Mouse (Mus musculus) testis, adult 2 months (tissue): ENCODE results near the gene Atp6v1b1. TPM values are rescaled to one million over a fixed set of nuclear protein-coding genes. Genes with fewer than 3 reads are reported as not detected.

ENCODE experiments used
- H3K27ac ChIP-seq: fragments of 200-500 bp; 2 replicates; pipeline ENCODE4 v1.5.1; 2012; ENCODE audit warnings: low read depth, low read length; ENCODE audit not compliant: control insufficient read depth, insufficient read depth
- H3K27me3 ChIP-seq: fragments of 200-500 bp; 2 replicates; pipeline ENCODE4 v1.6.1; 2012; ENCODE audit warnings: mild to moderate bottlenecking, low read length, moderate library complexity; ENCODE audit not compliant: control insufficient read depth, insufficient read depth
- H3K36me3 ChIP-seq: fragments of 200-500 bp; 2 replicates; pipeline ENCODE4 v1.6.1; 2012; ENCODE audit warnings: mild to moderate bottlenecking, low read length; ENCODE audit not compliant: control insufficient read depth, insufficient read depth
- H3K4me1 ChIP-seq: fragments of 200-500 bp; 2 replicates; pipeline ENCODE4 v1.6.1; 2012; ENCODE audit warnings: low read length; ENCODE audit not compliant: control insufficient read depth, insufficient read depth
- H3K4me3 ChIP-seq: fragments of 200-500 bp; 2 replicates; pipeline ENCODE4 v1.5.1; 2012; ENCODE audit warnings: low read depth, mild to moderate bottlenecking, low read length, moderate library complexity, mixed read lengths; ENCODE audit not compliant: control insufficient read depth
- CTCF ChIP-seq: fragments of 200-500 bp; IDR thresholded peaks from 2 replicates; pipeline ENCODE4 v1.5.1; 2012; ENCODE audit warnings: low read depth, mild to moderate bottlenecking, inconsistent platforms, low read length, moderate library complexity; ENCODE audit not compliant: control insufficient read depth, insufficient read depth, insufficient replicate concordance
- POLR2A ChIP-seq: fragments of 200-500 bp; IDR thresholded peaks from 2 replicates; pipeline ENCODE4 v1.6.1; 2012; ENCODE audit warnings: low read depth, mild to moderate bottlenecking, inconsistent platforms, low read length, moderate library complexity; ENCODE audit not compliant: control insufficient read depth
- polyA plus RNA-seq: library from polyadenylated mRNA; depleted of rRNA; stranded (reverse); fragments of >200 nt; gene quantifications from 2 replicates; pipeline ENCODE4 v1.2.3, GENCODE M21; 2012

The Atp6v1b1 gene
- polyA plus RNA-seq, 1 experiment = 17.2 TPM

DNA sequence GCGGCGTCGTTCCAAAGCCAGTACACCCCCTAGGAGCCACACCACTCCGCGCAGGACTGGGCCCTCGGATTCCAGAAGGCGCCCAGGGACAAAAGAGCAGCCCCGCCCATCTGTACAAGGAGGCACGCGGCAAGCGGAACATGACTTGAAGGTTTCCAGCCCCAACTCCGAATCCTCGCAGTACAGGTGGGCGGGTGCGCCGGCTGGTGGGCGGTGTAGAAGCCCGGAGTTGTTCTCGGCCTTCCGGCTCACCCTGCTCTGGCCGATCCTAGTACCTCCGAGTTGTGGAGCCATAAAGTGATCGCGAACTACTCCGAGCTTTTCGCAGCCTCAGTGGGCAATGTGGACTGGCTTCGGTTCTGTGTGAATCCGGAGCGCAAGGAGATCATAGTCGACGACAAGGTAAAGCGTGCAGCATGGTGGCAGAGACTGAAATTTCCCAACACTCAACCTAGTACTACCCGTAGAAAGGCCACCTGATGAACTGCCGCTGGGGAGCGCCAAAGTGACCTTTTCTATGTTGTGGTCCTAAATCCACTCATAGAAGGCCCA is 20.2 kb downstream of the Atp6v1b1 start:
- H3K27me3 ChIP-seq = no peaks in the 10 kb centered on the region

DNA sequence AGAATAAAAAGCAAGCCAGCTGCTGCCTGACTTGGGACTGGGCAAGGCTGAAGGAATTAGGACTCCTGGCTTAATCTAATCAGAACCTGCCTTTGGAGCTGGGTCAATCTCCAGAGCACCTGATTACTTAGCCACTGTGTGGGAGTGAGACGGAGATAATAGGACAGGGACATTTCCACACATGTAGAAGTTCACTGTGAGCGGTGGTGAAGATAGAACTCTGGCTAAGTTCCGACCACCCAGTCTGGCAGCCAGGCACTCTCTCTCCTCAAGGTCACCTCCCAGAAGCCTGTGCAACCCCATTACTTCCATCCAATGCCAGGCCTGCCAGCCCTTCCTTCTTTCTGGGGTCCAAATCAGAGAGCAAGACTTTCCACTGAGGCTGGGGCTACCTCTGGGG is 24.2 kb downstream of the Atp6v1b1 start:
- H3K27ac ChIP-seq = no peak overlapping the region
- H3K27me3 ChIP-seq = no peaks in the 10 kb centered on the region
- H3K4me3 ChIP-seq = no peak overlapping the region
- H3K4me1 ChIP-seq = peaks cover 23% of the 10 kb centered on the region
- no peaks in the 10 kb centered on the region; the same call in 1 of the 2 replicates for H3K36me3 ChIP-seq
- TF ChIP-seq POLR2A = no peak
- TF ChIP-seq CTCF = no peak

More for the DNA sequence above, 20.2 kb downstream of the Atp6v1b1 start:
- Histone ChIP-seq H3K4me3 (peak overlapping the region; percentile 88), H3K36me3 (no peaks in the 10 kb centered on the region; the same call in 1 of the 2 replicates), H3K27ac (peak overlapping the region; percentile 83), H3K4me1 (peaks cover 27% of the 10 kb centered on the region)
- TF ChIP-seq CTCF = no peak
- no peak for TF ChIP-seq POLR2A

DNA sequence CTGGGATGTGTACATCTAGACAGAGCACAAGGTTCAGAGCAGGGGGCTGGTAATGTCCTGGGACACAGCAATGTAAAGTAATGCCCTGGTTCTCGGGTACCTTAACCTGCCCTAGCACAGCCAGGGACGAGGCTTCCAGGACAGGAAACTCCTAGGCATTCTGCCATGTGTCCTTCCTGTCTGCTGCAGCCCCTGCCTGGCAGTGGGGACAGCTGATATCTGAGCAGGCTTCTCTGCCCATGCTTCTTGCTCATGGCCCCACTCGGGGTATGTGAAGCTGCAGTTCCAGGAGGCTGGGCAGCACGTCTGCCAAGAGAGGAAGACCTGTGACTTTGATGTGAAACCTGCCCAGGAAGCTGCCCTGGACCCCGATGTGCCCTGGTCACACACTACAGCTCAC is 25.7 kb downstream of the Atp6v1b1 start:
- H3K4me3 ChIP-seq = no peak overlapping the region
- no peak overlapping the region for H3K27ac ChIP-seq
- TF ChIP-seq POLR2A (no peak), CTCF (no peak)
- peaks cover 1% of the 10 kb centered on the region for H3K36me3 ChIP-seq
- H3K4me1 ChIP-seq = peaks cover 11% of the 10 kb centered on the region
- no peaks in the 10 kb centered on the region for H3K27me3 ChIP-seq

GRCm38 (mm10) chr6:83774126-83774525 is 31.3 kb downstream of the Atp6v1b1 start:
- TF ChIP-seq CTCF (no peak), POLR2A (no peak)
- Histone ChIP-seq H3K27ac (no peak overlapping the region), H3K4me1 (peaks cover 6% of the 10 kb centered on the region), H3K36me3 (peaks cover 1% of the 10 kb centered on the region), H3K4me3 (peak overlapping the region; percentile 90), H3K27me3 (no peaks in the 10 kb centered on the region)

DNA sequence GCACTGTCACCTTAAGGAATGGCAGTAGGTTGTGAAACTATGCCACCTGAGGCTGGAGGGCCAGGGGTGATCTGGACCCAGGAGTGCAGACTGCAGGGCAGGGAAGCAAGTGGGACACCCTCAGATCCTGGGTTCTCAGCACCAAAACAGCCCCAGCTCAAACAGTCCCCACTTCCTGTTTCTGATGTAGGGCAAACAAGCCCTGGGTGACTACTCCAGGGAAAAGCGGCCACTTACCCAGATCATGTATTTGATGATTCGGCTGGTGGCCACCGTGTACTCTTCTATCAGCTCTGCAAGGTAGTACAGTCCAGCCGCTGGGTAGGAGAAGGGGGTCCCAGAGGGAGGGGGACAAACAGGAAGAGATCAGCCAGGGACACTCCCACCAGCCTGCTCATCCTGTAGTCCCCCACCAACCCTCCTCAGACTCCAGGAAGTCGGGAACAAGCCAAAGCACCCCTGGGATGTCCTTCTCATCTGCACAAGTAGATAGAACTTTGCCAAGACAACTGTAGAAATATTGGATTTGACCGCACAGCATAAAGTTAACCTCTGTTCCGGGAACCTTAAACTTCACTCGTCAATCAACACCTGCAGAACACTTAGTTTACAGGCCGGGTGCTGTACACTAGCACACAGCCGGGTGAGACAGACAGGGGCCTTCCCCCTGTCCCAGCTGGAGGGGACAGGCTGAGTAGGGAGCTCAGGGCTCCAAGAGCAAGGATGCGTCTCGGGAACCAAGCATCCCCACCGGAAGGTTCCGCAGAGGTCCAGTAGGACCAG is 32.2 kb downstream of the Atp6v1b1 start:
- TF ChIP-seq CTCF (no peak), POLR2A (no peak)
- Histone ChIP-seq H3K4me3 (peak overlapping the region; percentile 90), H3K4me1 (peaks cover 6% of the 10 kb centered on the region), H3K27me3 (no peaks in the 10 kb centered on the region), H3K27ac (peak overlapping the region; percentile 59), H3K36me3 (peaks cover 1% of the 10 kb centered on the region)

DNA sequence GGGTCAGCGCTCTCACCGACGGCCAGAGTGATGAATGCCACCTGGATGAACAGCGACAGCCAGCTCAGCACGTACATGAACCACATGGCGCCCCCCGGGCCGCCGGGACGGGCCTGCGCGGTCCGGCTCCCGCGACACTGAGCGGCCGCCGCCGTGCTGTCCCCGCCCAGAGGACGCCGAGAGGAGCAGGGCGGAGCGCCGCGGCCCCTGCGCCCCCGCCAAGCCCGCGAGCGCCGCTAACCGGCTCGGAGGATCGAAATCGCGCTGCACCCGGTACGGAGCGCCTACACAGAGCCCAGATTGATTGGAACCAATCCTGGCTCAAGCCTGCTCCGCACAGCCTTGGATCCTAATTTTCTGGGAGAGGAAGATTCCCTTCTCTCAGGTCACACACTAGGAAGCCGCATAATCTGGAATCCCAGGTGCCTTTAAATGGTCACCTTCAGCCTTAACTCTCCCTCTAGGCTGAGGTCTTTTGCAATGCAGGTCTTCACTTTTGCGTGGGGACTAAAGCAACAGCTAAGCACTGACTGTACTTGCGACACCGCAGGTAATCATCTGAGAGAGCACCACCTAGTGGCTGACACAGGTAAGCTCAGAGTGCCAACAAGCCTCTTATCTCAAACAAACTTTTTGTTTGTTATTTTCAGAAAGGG is 33.0 kb downstream of the Atp6v1b1 start, which contains the start of gene Tex261:
Gene Tex261 (minus strand): TSS at position 176 of the 656 bp plus-strand sequence.
- H3K4me1 ChIP-seq = peaks cover 6% of the 10 kb centered on the region
- peak within 1 kb of the TSS; percentile 90 for H3K4me3 ChIP-seq
- peak within 1 kb of the TSS; percentile 59 for H3K27ac ChIP-seq
- TF ChIP-seq POLR2A (peak; percentile 53; the same call in 1 of the 2 replicates), CTCF (peak; percentile 58; the same call in 1 of the 2 replicates)
- peaks cover 1% of the 10 kb centered on the region for H3K36me3 ChIP-seq
- no peaks in the 10 kb centered on the region for H3K27me3 ChIP-seq

- Histone ChIP-seq H3K27ac (no peak overlapping the region), H3K4me1 (peaks cover 6% of the 10 kb centered on the region), H3K36me3 (peaks cover under 1% of the 10 kb centered on the region), H3K4me3 (no peak overlapping the region), H3K27me3 (no peaks in the 10 kb centered on the region)
- no peak for TF ChIP-seq POLR2A
- no peak for TF ChIP-seq CTCF
These were observed 35.5 kb downstream of the Atp6v1b1 start for GRCm38 (mm10) chr6:83778306-83778705.
